Mouse (Mus musculus) thymus, postnatal 10 days (tissue): Measurements from ENCODE around the gene Otop2.
A peak's percentile ranks its signal among the peaks of the same experiment; 100 is the strongest.

ENCODE experiments used
- DNase-seq, 2 experiments: peaks; one replicate each; pipeline ENCODE4 v3.0.0; 2021; ENCODE audit warnings: low spot score in 2 of 2

The Otop2 gene

DNA sequence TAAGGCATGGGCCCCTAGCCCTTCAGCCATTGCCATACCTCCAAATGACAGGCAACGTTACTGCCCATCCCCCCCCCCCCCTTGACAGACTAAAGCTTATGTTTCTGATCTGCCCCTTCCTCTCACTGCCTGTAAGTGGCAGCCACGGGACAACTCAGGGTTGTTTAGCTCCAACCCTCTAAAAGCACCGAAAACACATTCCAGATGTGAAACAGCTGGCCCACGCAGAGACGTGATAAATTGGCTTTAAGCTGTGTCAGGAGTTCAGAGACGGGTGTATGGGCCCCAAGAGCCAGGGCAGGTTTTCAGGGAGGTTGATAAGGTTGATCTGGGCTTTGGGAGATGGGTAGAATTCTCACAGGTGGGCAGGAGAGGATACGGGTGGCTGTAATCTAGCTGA, 38.6 kb downstream of the Otop2 start:
- no peak for DNase-seq

- DNase-seq = no peak
Observed at GRCm38 (mm10) chr11:115348681-115349248, 41.8 kb downstream of the Otop2 start.

DNA sequence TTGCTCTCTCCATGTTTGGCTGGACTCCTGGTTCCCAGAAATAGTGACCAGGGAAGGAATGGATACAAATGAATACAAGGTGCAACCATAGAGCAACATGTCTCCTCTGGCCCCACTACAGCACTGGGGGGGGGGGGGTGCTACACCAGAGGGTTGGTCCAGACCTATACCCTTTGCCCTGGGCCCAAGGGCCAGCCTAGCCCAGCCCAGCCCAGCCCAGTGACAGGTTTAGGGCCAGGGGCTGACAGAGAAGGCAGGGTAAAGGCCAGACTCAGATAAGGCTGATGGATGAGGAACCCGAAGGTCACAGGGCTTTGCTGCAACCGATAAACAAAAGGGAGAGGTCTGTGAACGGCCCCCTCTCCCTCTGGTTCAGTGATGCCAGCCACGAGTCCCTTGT, 43.0 kb downstream of the Otop2 start:
- no peak for DNase-seq

DNA sequence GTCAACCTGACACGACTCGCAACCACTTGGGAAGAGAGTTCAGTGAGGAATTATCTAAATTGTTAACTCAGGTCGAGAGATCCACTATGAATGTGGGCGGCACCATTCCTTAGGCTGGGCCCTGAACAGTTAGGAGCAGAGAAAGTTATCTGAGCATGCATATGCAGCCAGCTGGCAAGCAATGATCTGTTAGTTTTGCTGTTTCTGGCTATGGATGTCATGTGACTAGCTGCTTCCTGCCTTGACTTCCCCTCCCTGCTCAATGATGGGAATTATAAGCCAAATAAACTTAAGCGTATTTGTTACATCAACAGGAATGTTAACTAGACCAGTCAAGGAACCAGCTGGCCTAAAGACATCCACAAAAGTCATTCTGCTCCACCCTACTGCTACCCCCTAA, 46.4 kb downstream of the Otop2 start:
- no peak for DNase-seq

- peak in 1 of 2 experiments; percentile 69 for DNase-seq
Observed at GRCm38 (mm10) chr11:115354183-115354582, 47.2 kb downstream of the Otop2 start.

- peak; percentile 57 to 81 for DNase-seq
Observed at GRCm38 (mm10) chr11:115358468-115358867, 51.5 kb downstream of the Otop2 start.

DNA sequence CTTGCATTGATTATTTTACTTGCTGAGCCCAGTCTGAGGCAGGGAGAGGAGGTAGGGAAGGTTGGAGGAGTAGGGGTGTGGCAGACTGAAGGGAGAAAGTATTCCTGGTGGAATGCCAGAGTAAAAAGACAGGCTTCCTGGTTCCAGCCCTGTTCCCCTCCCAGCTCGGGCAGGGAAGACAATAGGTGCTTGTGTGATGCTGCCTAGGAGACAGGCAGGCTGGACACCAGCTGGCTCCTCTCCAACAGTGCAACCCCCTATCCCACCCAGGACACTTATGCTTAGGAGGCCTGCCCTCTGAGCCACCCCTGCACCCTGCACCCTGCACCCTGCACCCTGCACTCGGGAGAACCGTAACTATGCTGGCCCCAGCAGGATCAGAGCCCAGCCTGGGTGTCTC, 52.3 kb downstream of the Otop2 start:
- no peak for DNase-seq

DNA sequence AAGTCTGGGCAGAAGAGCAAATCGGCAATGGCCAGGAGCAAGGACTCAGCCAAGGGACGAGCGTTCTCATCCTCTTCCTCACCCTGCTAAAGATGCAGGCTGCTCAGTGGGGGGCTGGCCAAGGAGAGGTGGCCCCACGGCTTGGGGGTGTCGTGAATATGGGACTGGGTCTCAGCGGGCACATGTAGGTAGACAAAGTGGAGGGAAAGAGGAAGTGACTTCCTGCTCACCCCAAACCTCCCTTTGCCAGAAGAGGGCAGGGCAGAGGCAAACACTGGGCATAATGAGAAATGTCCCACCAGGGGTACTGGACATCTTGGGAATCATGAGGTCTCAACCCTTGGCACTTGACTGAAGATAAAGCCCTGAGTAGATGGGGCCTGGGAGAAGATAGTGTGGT, 52.8 kb downstream of the Otop2 start:
- peak; percentile 29 to 54 for DNase-seq

DNA sequence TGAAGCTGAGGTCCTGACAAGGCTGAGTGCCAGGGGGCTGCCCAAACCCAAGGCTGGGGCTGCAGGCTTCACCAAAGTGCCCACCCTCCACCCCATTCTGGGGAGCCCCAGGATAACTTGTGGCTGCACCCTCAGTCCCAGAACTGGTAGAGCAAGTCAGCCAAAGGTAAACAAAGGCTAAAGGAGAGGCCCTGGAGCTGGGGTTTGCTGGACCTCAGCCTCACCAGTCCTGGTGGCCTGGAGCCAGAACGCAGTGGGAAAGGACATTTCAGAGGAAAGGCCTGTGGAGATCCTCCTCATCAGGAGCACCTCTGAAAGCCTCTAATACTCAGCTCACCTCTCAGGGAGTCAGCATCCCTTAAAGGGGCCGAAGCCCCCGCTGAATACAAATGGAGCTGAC, 57.2 kb downstream of the Otop2 start:
- no peak for DNase-seq

DNA sequence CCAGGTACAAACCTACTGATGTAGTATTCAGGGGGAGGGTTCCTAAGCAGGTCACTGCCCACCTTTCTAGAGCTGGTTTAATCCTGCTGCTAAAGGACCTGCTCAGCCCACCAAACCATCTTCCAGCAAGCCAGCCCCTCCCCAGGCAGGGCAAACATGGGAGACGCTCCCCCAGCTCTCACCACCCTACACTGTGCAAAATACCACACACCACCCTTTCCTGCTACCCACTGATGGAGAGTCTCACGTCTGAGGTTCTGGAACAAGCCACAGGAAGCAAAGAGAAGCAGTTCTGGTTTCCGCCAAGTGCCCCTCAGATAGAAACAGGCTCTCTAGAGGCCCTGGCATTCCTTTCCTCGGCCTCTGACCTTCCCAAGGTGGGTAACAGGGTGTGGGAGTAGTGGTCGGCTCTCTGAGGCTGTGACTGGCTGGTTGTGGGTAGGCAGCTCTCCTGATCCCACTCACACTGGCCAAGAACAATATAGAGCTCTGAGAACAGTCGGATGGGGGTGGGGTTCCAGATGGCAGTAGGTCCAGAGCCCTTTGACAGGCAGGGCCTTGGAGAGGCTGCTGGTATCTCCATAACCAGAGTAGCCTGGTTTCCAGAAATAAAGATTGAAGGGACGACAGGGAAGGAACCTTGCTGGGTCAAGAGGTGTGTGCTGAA, 59.2 kb downstream of the Otop2 start:
- no peak for DNase-seq

- peak; percentile 27 to 35 for DNase-seq
Observed at GRCm38 (mm10) chr11:115366706-115367394, 59.9 kb downstream of the Otop2 start.

GRCm38 (mm10) chr11:115367395-115367944, 60.5 kb downstream of the Otop2 start, which contains the start of gene Hid1:
Gene Hid1 (minus strand): TSS chr11:115367756.
- peak; percentile 83 to 89 for DNase-seq

DNA sequence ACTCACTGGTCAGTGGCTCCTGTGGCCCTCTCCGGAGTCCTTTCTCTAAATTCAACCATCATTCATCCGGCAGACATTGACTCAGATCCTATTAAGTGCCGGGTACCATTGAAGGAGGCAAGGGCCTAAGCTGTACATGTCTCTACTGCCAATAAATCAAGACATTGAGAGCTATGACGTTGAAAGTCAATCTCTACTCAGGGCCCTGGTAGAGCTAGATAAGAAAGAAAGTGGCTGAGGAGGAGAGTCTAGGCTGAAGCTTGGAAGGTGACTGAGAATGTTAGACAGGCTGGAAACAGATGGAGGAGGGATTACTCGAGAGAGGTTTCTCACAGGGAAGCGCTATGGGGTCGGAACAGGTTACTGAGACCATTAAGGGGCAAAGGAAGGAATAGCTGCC, 63.4 kb downstream of the Otop2 start:
- no peak for DNase-seq

GRCm38 (mm10) chr11:115371354-115371753, 64.4 kb downstream of the Otop2 start:
- no peak for DNase-seq

DNA sequence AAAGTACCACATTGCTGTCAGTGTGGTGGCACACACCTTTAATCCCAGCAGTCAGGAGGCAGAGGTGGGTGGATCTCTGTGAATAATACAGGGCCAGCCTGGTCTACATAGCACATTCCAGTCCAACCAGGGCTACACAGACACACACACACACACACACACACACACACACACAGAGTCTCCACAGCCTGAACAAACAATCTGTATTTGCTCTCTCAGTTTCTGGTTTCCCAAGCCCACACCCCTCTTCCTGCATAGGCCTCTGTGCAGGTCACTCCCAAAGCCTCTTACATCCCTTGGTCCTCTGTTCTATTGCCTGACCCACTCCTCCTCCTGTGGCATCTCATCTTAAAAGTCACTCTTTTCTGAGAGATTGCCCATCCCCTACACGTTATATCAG, 65.1 kb downstream of the Otop2 start:
- DNase-seq = no peak

GRCm38 (mm10) chr11:115372737-115373136, 65.8 kb downstream of the Otop2 start:
- no peak for DNase-seq

GRCm38 (mm10) chr11:115373805-115374694, 67.1 kb downstream of the Otop2 start:
- no peak for DNase-seq

DNA sequence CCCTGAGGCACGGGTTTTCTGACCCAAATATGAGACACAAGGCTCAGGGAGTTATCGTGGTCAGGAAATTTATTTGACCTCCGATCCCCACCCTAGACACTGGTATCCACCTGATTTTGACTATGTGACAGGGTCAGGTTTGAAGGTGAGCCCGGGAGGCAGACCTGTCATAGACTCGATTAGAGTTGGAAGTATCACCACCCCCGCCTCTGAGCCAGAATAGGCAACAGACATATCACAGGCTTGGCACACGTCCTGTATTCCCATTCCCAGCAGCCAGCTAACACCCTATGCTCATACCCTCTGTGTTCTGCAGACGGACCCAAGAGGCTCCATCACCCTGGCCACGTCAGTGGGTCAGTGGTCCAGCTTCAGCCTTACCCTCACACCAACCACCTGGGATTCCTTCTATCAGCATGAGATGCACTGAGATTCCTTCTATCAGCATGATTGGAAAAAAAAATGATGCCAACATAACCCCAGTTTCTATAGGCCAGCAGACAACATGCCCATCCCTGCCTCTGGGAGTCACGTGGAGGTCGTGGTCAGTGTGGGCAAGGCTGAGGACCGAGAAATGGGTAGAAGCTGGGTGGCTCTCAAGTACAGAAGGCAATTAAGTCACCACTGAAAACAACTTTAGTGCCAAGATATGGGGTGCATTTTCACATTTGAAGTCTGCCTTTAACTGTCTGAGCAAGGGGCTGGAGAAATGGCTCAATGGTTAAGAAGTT, 67.9 kb downstream of the Otop2 start:
- no peak for DNase-seq

DNA sequence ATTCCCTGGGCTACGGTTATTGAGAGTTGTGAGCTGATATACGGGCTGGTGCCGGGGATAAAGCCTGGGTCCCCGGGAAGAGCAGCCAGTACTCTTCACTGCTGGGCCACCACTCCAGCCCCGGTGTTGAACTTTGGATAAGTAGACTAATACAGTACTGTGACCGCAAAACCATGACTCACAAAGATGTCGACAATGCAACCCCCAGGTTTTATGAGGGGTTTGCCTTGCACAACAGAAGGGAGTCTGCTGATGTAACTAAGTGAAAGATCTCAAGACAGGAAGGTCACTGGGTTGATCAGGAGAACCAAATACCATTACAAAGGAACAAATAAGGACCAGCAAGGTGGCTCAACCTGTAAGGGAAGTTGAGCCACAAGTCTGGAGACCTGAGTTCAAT, 69.8 kb downstream of the Otop2 start:
- DNase-seq = no peak

DNA sequence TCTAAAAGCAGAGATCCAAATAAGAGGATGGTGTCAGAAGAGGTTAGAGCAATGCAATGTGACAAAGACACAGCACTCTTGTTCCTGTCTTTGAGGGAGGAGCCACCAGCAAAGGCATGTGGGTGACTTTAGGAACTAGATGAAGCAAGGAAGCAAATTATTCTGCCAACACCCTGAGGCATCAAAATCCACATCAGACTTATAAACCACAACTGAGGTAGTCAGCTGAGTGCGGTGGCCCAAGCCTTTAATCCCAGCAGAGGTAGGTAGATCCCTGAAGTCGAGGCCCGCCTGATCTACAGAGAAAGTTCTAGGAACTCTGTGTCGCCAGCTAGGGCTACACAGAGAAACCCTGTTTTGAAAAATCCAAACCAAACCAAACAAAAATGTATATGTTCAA, 70.3 kb downstream of the Otop2 start:
- DNase-seq = no peak

- no peak for DNase-seq
Observed at GRCm38 (mm10) chr11:115377854-115378253, 70.9 kb downstream of the Otop2 start.
